Mouse (Mus musculus) T-helper 2 cell (primary cell): ENCODE data around the gene Pkn3.
"Not testable (repeated sequence)": the region's sequence is repeated elsewhere in the genome, so short reads cannot be mapped to it uniquely, and the experiment has no call there.

ENCODE experiments used
- in situ Hi-C: fragments of 300-600 bp; cut with MboI, MseI; formaldehyde crosslinking; loops from one replicate; pipeline ENCODE4 v1.15.1; 2025; ENCODE audit warnings: high pct_unique_total_duplicates

Gene Pkn3

GRCm38 (mm10) chr2:30077502-30078348 lies at the start of gene Pkn3:
Gene Pkn3, plus strand, starts transcription at chr2:30077684.
- in situ Hi-C loops: loop anchor here (5.0 kb wide), 1 partner anchor 45 kb away; the partner anchor contains the start of gene Zer1

DNA sequence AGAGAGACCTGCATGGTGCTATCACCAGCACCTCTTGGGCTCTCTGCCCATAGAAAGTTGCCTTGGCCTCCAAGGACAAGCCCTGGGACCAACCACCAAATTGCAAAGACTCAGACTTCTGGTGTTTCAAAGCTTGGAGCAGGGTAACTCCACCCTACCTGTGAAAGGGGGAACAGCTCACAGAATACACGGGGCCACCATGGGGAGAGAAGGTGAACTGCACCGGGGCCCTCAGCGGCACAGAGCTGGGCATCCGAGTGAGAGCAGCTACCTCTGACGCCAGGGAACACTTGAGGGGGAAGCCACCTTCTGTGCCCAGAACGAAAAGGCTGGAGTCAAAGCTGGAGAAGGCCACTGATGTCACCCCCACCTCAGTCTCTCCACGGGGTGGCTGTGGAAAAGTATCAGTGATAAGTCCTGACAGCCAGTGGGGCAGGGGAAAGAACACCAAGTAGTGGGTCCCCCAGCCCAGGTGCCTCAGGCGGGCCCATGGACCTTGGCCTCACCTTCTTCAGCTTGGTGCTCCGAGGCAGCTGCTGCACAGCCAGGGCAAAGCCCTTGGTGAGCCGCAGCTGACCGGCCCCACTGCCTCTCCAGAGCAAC lies 45.1 kb upstream of the Pkn3 start:
- in situ Hi-C loops: no loop called here

GRCm38 (mm10) chr2:30032957-30033356 lies 44.5 kb upstream of the Pkn3 start:
- in situ Hi-C loops: no loop called here

- in situ Hi-C loops: no loop called here
Measured at GRCm38 (mm10) chr2:30037762-30038161, 39.7 kb upstream of the Pkn3 start.

DNA sequence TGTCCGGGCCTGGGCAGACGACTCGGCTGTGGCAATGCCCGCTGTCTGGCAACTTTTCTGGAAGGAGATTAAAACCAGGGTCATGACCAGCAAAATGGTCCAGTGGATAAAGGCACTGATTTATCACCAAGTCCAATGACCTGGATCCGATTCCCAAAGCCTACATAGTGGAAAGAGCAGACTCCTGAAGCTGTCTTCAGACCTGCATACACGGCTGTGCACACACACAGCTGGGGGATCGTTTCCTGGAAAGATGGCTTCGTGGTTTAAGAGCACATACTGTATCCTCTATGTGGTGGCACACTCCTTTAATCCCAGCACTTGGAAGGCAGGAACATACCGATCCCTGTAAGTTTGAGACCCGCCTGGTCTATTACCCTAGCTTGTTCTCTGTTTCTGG lies 39.1 kb upstream of the Pkn3 start:
- in situ Hi-C loops: no loop called here

- in situ Hi-C loops: no loop called here
Measured at GRCm38 (mm10) chr2:30039687-30040086, 37.8 kb upstream of the Pkn3 start.

DNA sequence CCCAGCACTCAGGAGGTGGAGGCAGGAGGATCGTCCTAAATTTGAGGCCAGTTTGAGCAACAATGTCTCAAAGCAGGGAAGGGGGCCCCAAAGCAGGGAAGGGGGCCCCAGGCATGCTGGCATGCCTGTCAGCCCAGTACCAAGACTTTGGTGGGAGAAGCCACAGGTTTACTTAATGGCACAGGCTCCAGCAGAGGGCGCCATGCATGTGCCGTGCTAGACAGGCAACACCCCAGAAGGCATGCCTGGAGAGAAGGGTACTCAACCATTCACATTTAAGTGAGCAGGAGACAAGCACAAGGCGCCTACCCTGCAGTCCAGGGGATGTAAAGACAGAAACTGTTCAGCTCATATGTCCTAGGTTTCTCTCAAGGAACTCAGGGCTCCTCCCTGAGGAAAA lies 35.0 kb upstream of the Pkn3 start:
- in situ Hi-C loops: no loop called here

GRCm38 (mm10) chr2:30044550-30044949 lies 32.9 kb upstream of the Pkn3 start:
- in situ Hi-C loops: no loop called here

DNA sequence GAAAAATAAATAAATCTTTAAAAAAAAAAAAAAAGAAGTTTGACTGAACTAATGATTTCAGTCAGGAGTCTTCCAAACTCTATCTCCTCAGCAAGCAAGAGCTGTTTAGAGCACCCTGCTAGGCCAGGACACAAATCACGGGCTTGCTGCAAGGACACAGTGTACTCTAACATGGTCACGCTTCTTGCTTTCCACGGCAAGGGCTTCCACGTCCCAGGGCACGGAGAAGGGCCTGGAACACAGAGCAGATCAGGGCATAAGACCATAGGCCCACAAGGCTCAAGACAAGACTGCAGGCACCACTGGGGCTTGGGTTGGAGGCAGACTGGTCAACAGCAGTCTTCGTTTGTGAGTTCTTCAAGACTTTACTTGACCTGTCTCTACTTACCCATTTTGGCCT lies 30.4 kb upstream of the Pkn3 start:
- in situ Hi-C loops: loop anchor here (5.0 kb wide), 1 partner anchor 50 kb away; no protein-coding TSS in a partner anchor

- in situ Hi-C loops: loop anchor here (5.0 kb wide), 1 partner anchor 49 kb away; no protein-coding TSS in a partner anchor
Measured at GRCm38 (mm10) chr2:30048101-30048501, 29.4 kb upstream of the Pkn3 start.

DNA sequence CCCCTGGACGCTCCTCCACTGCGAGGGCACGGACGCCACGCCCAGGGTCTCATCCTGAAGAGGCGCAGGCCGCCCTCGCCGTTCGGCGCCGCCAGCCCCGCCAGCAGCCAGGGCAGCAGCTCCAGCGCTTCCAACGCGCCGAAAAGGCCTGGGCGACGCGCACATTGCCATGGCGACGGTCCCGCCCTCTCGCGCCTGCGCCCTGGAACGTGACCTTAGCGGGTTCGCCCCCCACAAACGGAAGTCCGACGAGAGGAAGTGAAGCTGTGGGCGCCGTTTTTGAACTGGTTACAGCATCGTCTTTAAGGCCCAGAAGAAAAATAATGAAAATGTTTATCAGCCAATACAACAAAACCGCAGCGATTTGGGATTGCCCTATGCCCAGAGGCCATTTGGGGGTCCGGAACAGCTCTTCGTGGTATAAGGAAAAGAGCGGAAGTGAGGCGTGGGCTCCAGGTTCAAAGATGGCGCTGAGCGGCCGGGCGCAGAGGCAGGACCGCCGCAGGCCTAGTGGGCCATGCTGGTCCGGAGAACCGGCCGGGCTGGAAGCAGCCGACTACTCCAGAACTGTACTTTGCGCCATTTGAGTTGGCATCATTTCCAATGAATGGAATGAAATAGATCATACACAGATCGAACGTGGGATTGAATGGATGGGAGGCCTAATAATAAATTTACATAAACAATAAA lies 28.6 kb upstream of the Pkn3 start, which contains the start of gene Wdr34:
Gene Wdr34 (minus strand): TSS at position 183 of the 690 bp plus-strand sequence.
- in situ Hi-C loops: loop anchor here (5.0 kb wide), 1 partner anchor 48 kb away; no protein-coding TSS in a partner anchor

DNA sequence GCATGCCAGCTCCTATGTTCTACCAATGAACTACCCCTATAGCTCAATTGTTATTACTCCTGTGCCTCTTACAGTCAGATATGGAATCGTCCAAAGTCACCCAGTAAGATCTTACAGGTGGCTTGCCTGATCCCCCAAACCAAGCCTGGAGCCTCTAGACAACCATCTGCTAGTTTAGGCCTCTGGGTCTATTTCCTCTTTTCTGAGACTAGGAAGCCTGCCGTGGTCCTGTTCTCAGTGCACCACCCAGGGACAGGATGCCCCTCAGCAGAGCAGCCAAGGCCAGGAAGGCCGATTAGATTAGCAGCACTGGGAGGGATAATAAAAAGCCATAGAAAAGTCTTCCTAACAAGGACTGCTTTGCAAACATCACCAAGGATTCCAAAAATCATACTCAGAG lies 27.7 kb upstream of the Pkn3 start:
- in situ Hi-C loops: loop anchor here (5.0 kb wide), 1 partner anchor 47 kb away; no protein-coding TSS in a partner anchor

DNA sequence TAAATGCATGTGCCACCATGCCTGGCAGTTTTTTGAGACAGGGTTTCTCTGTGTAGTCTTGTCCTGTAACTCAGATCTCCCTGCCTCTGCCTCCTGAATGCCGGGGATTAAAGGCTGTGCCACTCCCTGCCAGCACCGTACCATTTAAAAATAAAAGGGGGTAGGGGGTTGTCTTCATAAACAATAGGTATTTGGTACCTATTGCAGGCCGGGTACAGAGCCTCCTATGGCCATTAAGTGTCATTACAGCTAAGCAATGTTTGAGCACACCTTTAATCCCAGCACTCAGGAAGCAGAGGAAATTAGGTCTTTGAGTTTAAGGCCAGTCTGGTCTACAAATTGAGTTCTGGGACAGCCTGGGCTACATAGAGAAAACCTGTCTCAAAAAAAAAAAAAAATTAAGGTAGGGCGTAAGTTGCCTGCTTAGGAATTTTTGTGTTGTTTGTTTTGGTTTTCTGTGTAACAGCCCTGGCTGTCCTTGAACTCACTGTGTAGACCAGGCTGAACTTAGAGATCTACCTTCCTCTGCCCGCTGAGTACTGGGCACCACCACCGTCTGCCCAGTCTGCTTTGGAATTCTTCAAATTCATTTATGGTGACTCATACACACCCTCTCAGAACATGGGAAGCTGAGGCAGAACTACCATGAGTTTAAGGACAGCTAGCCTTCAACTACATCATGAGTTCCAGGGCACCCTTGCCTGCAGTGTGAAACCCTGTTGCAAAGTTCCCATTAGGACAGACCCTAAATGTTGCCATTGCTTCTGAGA lies 25.3 kb upstream of the Pkn3 start:
- in situ Hi-C loops: no loop called here

GRCm38 (mm10) chr2:30055310-30055709 lies 22.2 kb upstream of the Pkn3 start:
- in situ Hi-C loops: not testable (repeated sequence)

- in situ Hi-C loops: no loop called here
Measured at GRCm38 (mm10) chr2:30056736-30057135, 20.7 kb upstream of the Pkn3 start.

DNA sequence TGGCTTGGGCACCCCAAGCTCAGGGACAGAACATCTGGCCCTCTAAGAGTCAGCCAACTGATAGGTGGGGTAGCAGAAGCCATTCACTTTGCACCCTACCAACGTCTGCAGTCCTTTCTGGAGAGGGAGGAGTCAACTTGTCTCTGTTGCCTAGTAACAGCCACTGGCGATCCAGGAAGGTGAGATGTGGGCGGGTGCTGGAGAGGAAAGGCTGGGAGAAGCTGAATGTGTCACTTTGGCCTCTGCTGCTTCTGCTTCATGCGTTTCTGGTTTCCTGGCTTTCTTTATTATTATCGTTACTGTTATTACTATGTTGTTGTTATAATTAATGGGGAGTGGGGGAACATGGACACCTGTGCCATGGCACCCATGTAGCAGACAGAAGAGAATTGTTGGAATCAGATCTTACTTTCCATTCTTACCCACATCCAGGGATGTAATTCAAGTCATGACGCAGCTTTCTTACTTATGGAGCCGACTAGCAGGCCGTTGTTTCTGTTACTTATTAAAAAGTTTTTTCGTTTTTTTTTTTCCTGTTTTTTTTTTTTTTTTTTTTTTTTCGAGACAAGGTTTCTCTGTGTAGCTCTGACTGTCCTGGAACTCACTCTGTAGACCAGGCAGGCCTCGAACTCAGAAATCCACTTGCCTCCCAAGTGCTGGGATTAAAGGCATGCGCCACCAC lies 20.1 kb upstream of the Pkn3 start, which contains the start of gene Set:
Gene Set (plus strand): TSS at position 156 of the 682 bp plus-strand sequence.
- in situ Hi-C loops: no loop called here

DNA sequence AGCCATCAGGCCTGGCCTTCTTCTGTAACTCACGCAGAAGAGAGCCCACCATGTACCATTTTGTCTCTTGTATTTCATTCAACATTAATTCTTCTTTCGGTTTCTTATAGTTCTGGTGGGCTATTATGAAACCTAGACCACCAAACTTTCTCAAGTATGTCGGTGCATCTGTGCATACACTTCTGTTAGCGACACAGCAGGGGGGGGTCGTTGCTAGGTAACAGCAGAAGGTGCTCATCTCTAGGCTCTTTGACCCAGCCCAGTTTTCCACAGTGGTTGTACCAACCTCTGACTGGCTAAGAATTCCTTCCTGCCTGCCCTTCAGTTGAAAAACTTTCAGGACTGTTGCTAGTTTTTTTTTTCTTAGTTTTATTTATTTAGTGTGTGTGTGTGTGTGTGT lies 19.1 kb upstream of the Pkn3 start:
- in situ Hi-C loops: no loop called here

GRCm38 (mm10) chr2:30061215-30062166 lies 16.0 kb upstream of the Pkn3 start:
- in situ Hi-C loops: no loop called here

- in situ Hi-C loops: no loop called here
Measured at GRCm38 (mm10) chr2:30062249-30063093, 15.0 kb upstream of the Pkn3 start.
